Mouse (Mus musculus): ENCODE results near the gene Plppr5. TPM values are rescaled to one million over a fixed set of nuclear protein-coding genes. Genes with fewer than 3 reads are reported as not detected.

Gene Plppr5
- polyA plus RNA-seq, 1 experiment from 2014 or later = 0.85 TPM

DNA sequence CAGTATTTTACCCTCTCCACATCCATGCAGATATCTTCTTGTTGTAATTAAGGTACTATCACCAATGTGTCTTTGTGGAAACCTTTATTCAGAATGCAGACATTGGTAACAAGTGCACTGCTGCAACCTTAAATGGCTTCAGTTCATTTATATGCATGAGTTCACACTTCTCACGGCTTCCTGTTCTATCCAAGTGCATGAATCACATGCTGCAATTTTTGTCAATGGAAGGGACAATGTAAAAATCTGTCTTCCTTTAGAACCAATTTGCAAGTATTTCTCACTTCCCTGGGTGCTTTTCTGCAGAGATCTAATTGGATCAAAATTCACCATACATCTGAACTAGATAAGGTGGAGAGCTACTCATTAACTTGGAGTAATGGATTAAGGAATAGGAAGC is 27.8 kb downstream of the Plppr5 start:
- H3K36me3 ChIP-seq (ENCODE audit: control insufficient read depth, insufficient read depth, low read length) = no peaks in the 10 kb centered on the region
- 76% methylated on average over 1 of the region's 1 CpGs for WGBS
- no peak overlapping the region for H3K27ac ChIP-seq (replicated peaks; ENCODE audit: low read depth, low read length)
- no peak overlapping the region for H3K9ac ChIP-seq (ENCODE audit: low read depth, low read length)
- DNase-seq (ENCODE audit: low spot score) (no peak), ATAC-seq (ENCODE audit: low read depth) (no peak)
- H3K4me1 ChIP-seq (ENCODE audit: control insufficient read depth, insufficient read depth, low read length) = no peaks in the 10 kb centered on the region
- H3K27me3 ChIP-seq (replicated peaks; ENCODE audit: control insufficient read depth, insufficient read depth, low read length) = no peaks in the 10 kb centered on the region
- H3K9me3 ChIP-seq (ENCODE audit: control insufficient read depth, low read length) = no peaks in the 10 kb centered on the region
- H3K4me2 ChIP-seq (ENCODE audit: low read depth, low read length) = no peak overlapping the region
- no peak overlapping the region for H3K4me3 ChIP-seq (ENCODE audit: low read depth, low read length)

GRCm38 (mm10) chr3:117603458-117603857 is 28.8 kb downstream of the Plppr5 start:
- H3K36me3 ChIP-seq (ENCODE audit: control insufficient read depth, insufficient read depth, low read length) = no peaks in the 10 kb centered on the region
- ATAC-seq (ENCODE audit: low read depth) = no peak
- no peaks in the 10 kb centered on the region for H3K27me3 ChIP-seq (replicated peaks; ENCODE audit: control insufficient read depth, insufficient read depth, low read length)

DNA sequence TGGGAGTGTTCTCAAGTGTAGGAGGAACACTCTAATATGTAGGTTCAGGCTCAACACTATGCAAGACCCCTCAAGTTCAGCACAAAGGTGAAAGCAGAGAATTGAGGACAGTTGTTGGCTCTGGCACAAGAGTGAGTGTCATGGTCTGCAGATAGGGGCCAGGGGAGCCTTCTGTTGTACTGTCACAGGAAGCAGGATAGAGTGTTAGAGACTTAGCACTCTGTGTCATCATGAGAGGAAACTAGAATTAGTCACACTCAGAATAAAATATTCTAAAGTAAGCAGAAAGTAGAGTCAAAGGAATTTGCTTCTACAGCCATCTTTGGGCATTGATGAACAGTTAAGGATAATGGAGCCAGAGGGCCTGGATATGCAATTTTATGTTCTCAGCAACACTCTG is 31.7 kb downstream of the Plppr5 start:
- H3K27ac ChIP-seq (replicated peaks; ENCODE audit: low read depth, low read length) = no peak overlapping the region
- ATAC-seq (ENCODE audit: low read depth) (no peak), DNase-seq (ENCODE audit: low spot score) (no peak)
- H3K4me3 ChIP-seq (ENCODE audit: low read depth, low read length) = no peak overlapping the region
- H3K9me3 ChIP-seq (ENCODE audit: control insufficient read depth, low read length) = no peaks in the 10 kb centered on the region
- H3K27me3 ChIP-seq (replicated peaks; ENCODE audit: control insufficient read depth, insufficient read depth, low read length) = no peaks in the 10 kb centered on the region
- no peak overlapping the region for H3K4me2 ChIP-seq (ENCODE audit: low read depth, low read length)
- H3K4me1 ChIP-seq (ENCODE audit: control insufficient read depth, insufficient read depth, low read length) = no peaks in the 10 kb centered on the region
- no peak overlapping the region for H3K9ac ChIP-seq (ENCODE audit: low read depth, low read length)
- no peaks in the 10 kb centered on the region for H3K36me3 ChIP-seq (ENCODE audit: control insufficient read depth, insufficient read depth, low read length)

More at GRCm38 (mm10) chr3:117603458-117603857, 28.8 kb downstream of the Plppr5 start:
- Histone ChIP-seq H3K4me2 (ENCODE audit: low read depth, low read length) (no peak overlapping the region), H3K4me1 (ENCODE audit: control insufficient read depth, insufficient read depth, low read length) (no peaks in the 10 kb centered on the region), H3K9me3 (ENCODE audit: control insufficient read depth, low read length) (no peaks in the 10 kb centered on the region), H3K9ac (ENCODE audit: low read depth, low read length) (no peak overlapping the region), H3K27ac (replicated peaks; ENCODE audit: low read depth, low read length) (no peak overlapping the region), H3K4me3 (ENCODE audit: low read depth, low read length) (no peak overlapping the region)
- no peak for DNase-seq (ENCODE audit: low spot score)
- WGBS = 60% methylated on average over 2 of the region's 2 CpGs

- no peaks in the 10 kb centered on the region for H3K27me3 ChIP-seq (replicated peaks; ENCODE audit: control insufficient read depth, insufficient read depth, low read length)
- no peaks in the 10 kb centered on the region for H3K36me3 ChIP-seq (ENCODE audit: control insufficient read depth, insufficient read depth, low read length)
- no peak overlapping the region for H3K4me3 ChIP-seq (ENCODE audit: low read depth, low read length)
- DNase-seq (ENCODE audit: low spot score) = no peak
- no peak overlapping the region for H3K9ac ChIP-seq (ENCODE audit: low read depth, low read length)
- H3K4me1 ChIP-seq (ENCODE audit: control insufficient read depth, insufficient read depth, low read length) = no peaks in the 10 kb centered on the region
- H3K9me3 ChIP-seq (ENCODE audit: control insufficient read depth, low read length) = no peaks in the 10 kb centered on the region
- ATAC-seq (ENCODE audit: low read depth) = no peak
- no peak overlapping the region for H3K4me2 ChIP-seq (ENCODE audit: low read depth, low read length)
- no peak overlapping the region for H3K27ac ChIP-seq (replicated peaks; ENCODE audit: low read depth, low read length)
- WGBS = 68% methylated on average over 5 of the region's 5 CpGs
Measured at GRCm38 (mm10) chr3:117611453-117611852, 36.8 kb downstream of the Plppr5 start.

GRCm38 (mm10) chr3:117614856-117615255 is 40.2 kb downstream of the Plppr5 start:
- H3K36me3 ChIP-seq (ENCODE audit: control insufficient read depth, insufficient read depth, low read length) = no peaks in the 10 kb centered on the region
- DNase-seq (ENCODE audit: low spot score) = no peak
- no peaks in the 10 kb centered on the region for H3K27me3 ChIP-seq (replicated peaks; ENCODE audit: control insufficient read depth, insufficient read depth, low read length)
- H3K9ac ChIP-seq (ENCODE audit: low read depth, low read length) = no peak overlapping the region
- ATAC-seq (ENCODE audit: low read depth) = no peak
- no peak overlapping the region for H3K4me2 ChIP-seq (ENCODE audit: low read depth, low read length)
- H3K9me3 ChIP-seq (ENCODE audit: control insufficient read depth, low read length) = no peaks in the 10 kb centered on the region
- 83% methylated on average over 1 of the region's 1 CpGs for WGBS
- no peaks in the 10 kb centered on the region for H3K4me1 ChIP-seq (ENCODE audit: control insufficient read depth, insufficient read depth, low read length)
- no peak overlapping the region for H3K4me3 ChIP-seq (ENCODE audit: low read depth, low read length)
- no peak overlapping the region for H3K27ac ChIP-seq (replicated peaks; ENCODE audit: low read depth, low read length)

DNA sequence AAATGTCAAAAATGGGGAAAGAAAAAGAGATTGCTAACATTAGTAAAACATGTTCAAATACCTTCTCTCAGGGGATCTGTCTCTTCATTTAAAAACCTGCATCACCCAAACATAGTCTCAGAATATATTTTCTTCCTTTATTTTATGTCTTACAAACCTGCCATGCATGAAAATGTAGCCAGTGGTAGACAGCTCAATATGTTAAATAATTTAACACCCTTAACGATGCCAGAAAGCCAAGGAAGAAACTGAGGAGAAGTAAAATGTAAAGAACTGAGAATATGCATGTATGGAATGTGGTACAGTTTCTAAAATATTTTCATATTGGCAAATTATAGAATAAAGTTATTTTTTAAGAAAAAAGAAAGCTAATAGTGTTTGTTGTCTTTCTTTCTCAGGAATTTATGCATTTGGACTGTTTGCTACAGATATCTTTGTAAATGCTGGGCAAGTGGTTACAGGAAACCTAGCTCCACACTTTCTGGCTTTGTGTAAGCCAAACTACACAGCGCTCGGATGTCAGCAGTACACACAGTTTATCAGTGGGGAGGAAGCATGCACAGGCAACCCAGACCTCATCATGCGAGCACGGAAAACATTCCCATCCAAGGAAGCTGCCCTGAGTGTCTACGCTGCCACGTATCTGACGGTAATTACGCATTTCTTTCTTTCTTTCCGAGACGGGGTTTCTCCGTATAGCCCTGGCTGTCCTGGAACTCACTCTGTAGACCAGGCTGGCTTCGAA is 50.8 kb downstream of the Plppr5 start:
- Histone ChIP-seq H3K9me3 (ENCODE audit: control insufficient read depth, low read length) (no peaks in the 10 kb centered on the region), H3K4me2 (ENCODE audit: low read depth, low read length) (no peak overlapping the region), H3K4me1 (ENCODE audit: control insufficient read depth, insufficient read depth, low read length) (no peaks in the 10 kb centered on the region), H3K9ac (ENCODE audit: low read depth, low read length) (no peak overlapping the region), H3K27ac (replicated peaks; ENCODE audit: low read depth, low read length) (no peak overlapping the region), H3K27me3 (replicated peaks; ENCODE audit: control insufficient read depth, insufficient read depth, low read length) (no peaks in the 10 kb centered on the region), H3K36me3 (ENCODE audit: control insufficient read depth, insufficient read depth, low read length) (no peaks in the 10 kb centered on the region), H3K4me3 (ENCODE audit: low read depth, low read length) (no peak overlapping the region)
- ATAC-seq (ENCODE audit: low read depth) (no peak), DNase-seq (ENCODE audit: low spot score) (no peak)
- WGBS = 93% methylated on average over 13 of the region's 13 CpGs

GRCm38 (mm10) chr3:117628799-117629198 is 54.2 kb downstream of the Plppr5 start:
- no peak overlapping the region for H3K9ac ChIP-seq (ENCODE audit: low read depth, low read length)
- H3K27ac ChIP-seq (replicated peaks; ENCODE audit: low read depth, low read length) = no peak overlapping the region
- 69% methylated on average over 3 of the region's 3 CpGs for WGBS
- H3K9me3 ChIP-seq (ENCODE audit: control insufficient read depth, low read length) = no peaks in the 10 kb centered on the region
- no peaks in the 10 kb centered on the region for H3K36me3 ChIP-seq (ENCODE audit: control insufficient read depth, insufficient read depth, low read length)
- no peaks in the 10 kb centered on the region for H3K4me1 ChIP-seq (ENCODE audit: control insufficient read depth, insufficient read depth, low read length)
- no peak overlapping the region for H3K4me3 ChIP-seq (ENCODE audit: low read depth, low read length)
- H3K4me2 ChIP-seq (ENCODE audit: low read depth, low read length) = no peak overlapping the region
- ATAC-seq (ENCODE audit: low read depth) (peak; percentile 15; the same call in 1 of the 2 replicates), DNase-seq (ENCODE audit: low spot score) (no peak)
- H3K27me3 ChIP-seq (replicated peaks; ENCODE audit: control insufficient read depth, insufficient read depth, low read length) = no peaks in the 10 kb centered on the region

DNA sequence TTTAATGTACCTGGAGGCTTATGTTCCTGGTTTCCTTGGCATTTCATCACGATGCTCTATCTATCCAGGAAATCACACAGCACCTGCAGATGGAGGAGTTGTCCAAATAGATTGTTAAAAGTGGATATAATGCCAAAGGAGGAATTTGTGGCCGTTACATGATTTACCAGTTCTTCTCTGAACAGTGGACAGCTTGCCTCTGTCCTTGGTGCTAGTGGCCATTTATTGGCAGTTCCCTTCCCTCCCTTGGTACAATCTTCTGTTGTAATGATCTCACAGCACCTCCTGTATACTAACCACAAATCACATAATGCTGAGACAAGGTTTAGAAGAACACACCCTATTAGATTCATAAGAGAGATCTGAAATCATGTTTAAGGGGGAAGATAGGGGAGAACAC is 55.7 kb downstream of the Plppr5 start:
- DNase-seq (ENCODE audit: low spot score) (peak; percentile 23), ATAC-seq (ENCODE audit: low read depth) (no peak)
- 46% methylated on average over 2 of the region's 2 CpGs for WGBS

DNA sequence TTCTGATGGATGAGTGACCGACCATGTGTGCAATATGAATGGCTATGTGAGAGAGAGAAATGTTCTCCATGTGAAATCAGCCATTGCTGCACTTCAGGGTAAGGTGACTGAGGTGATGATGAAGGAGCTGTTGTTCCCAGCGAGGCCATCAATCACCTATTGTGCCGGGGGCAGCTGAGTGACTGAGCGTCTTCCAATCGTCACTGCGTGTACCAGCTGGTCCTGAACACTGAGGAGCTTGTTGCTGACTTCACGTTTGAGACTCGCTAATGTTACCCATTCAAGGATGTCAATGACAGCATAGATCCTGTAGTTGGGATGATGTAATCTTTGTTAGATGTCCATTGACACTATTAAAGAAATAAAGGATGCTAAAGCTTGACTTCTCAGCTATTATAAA is 74.0 kb downstream of the Plppr5 start:
- no peak overlapping the region for H3K27ac ChIP-seq (replicated peaks; ENCODE audit: low read depth, low read length)
- no peak for ATAC-seq (ENCODE audit: low read depth)
- no peaks in the 10 kb centered on the region for H3K9me3 ChIP-seq (ENCODE audit: control insufficient read depth, low read length)
- H3K4me2 ChIP-seq (ENCODE audit: low read depth, low read length) = no peak overlapping the region
- H3K27me3 ChIP-seq (replicated peaks; ENCODE audit: control insufficient read depth, insufficient read depth, low read length) = no peaks in the 10 kb centered on the region
- WGBS = 44% methylated on average over 8 of the region's 8 CpGs
- no peak for DNase-seq (ENCODE audit: low spot score)
- no peak overlapping the region for H3K4me3 ChIP-seq (ENCODE audit: low read depth, low read length)
- H3K36me3 ChIP-seq (ENCODE audit: control insufficient read depth, insufficient read depth, low read length) = no peaks in the 10 kb centered on the region
- H3K9ac ChIP-seq (ENCODE audit: low read depth, low read length) = no peak overlapping the region
- no peaks in the 10 kb centered on the region for H3K4me1 ChIP-seq (ENCODE audit: control insufficient read depth, insufficient read depth, low read length)

More for the DNA sequence above, 55.7 kb downstream of the Plppr5 start:
- Histone ChIP-seq H3K4me1 (ENCODE audit: control insufficient read depth, insufficient read depth, low read length) (no peaks in the 10 kb centered on the region), H3K4me2 (ENCODE audit: low read depth, low read length) (no peak overlapping the region), H3K36me3 (ENCODE audit: control insufficient read depth, insufficient read depth, low read length) (no peaks in the 10 kb centered on the region), H3K9me3 (ENCODE audit: control insufficient read depth, low read length) (no peaks in the 10 kb centered on the region), H3K27me3 (replicated peaks; ENCODE audit: control insufficient read depth, insufficient read depth, low read length) (no peaks in the 10 kb centered on the region), H3K27ac (replicated peaks; ENCODE audit: low read depth, low read length) (no peak overlapping the region), H3K9ac (ENCODE audit: low read depth, low read length) (no peak overlapping the region), H3K4me3 (ENCODE audit: low read depth, low read length) (no peak overlapping the region)

All from embryonic facial prominence, embryonic 14.5 days (tissue).